Mouse (Mus musculus) heart, postnatal 14 days (tissue): ENCODE measurements around the gene Tfrc. TPM values are rescaled to one million over a fixed set of nuclear protein-coding genes. Genes with fewer than 3 reads are reported as not detected.
A peak's percentile ranks its signal among the peaks of the same experiment; 100 is the strongest.

Source experiments
- DNase-seq, 2 experiments: peaks; one replicate each; pipeline ENCODE4 v3.0.0; 2021 to 2022
- intact Hi-C: fragments of 180-260 bp; cut with DNase I; formaldehyde crosslinking; loops from one replicate; pipeline ENCODE4 v1.15.1; 2025
- total RNA-seq, 2 experiments: library from RNA; stranded (reverse); gene quantifications; 2 replicates each; pipeline ENCODE4 v1.2.3; 2021

The Tfrc gene
- total RNA-seq, 2 experiments from 2014 or later: 273 to 386 TPM

GRCm38 (mm10) chr16:32666671-32667551, 58.2 kb downstream of the Tfrc start:
- no peak for DNase-seq

DNA sequence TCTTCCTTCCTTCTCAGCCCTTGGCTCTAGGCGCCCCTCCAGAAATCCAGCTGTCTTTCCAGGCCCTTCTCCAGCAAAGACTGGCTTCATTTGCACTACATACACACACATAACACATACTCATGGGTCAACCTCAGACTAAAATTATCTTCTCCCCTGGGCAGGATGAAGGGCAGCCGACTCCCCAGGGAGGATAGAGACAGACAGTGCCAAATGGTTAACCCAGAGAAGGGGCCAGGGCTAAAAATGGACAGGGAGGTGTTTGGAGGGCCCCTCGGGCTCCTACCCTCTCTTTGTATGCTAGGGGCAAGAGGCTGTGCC, 58.8 kb downstream of the Tfrc start:
- intact Hi-C loops: no loop called here

More at GRCm38 (mm10) chr16:32666671-32667551, 58.2 kb downstream of the Tfrc start:
- intact Hi-C loops: no loop called here

DNA sequence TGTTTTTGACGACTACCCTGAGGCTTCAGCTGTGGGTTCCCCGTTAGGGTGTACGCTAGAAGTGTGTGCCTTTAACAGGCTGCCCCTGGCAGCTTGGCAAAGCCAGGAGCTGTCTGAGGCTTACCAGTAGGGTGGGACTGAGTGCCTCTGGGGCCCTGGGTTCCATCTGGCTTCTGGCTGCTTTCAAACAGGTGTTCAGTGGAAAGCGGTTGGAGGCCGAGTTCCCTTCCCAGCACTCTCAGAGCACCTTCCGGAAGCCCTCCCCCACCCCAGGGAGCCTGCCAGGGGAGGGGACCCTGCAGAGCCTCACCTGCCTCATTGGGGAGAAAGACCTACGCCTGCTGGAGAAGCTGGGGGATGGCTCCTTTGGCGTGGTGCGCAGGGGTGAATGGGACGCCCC, 59.3 kb downstream of the Tfrc start:
- DNase-seq: no peak
- intact Hi-C loops: no loop called here

More for the DNA sequence above, 58.8 kb downstream of the Tfrc start:
- peak in 1 of 2 experiments; percentile 51 for DNase-seq

GRCm38 (mm10) chr16:32668472-32668871, 59.8 kb downstream of the Tfrc start:
- no peak for DNase-seq
- intact Hi-C loops: no loop called here

- intact Hi-C loops: no loop called here
- DNase-seq: no peak
These were observed 60.5 kb downstream of the Tfrc start for GRCm38 (mm10) chr16:32669243-32669642.

GRCm38 (mm10) chr16:32670354-32671124, 61.8 kb downstream of the Tfrc start:
- no peak for DNase-seq
- intact Hi-C loops: no loop called here

GRCm38 (mm10) chr16:32671206-32671887, 62.6 kb downstream of the Tfrc start:
- intact Hi-C loops: no loop called here
- no peak for DNase-seq

- no peak for DNase-seq
- intact Hi-C loops: no loop called here
These were observed 63.5 kb downstream of the Tfrc start for GRCm38 (mm10) chr16:32672250-32672649.

GRCm38 (mm10) chr16:32672861-32673560, 64.3 kb downstream of the Tfrc start:
- intact Hi-C loops: no loop called here
- DNase-seq: peak in 1 of 2 experiments; percentile 34

DNA sequence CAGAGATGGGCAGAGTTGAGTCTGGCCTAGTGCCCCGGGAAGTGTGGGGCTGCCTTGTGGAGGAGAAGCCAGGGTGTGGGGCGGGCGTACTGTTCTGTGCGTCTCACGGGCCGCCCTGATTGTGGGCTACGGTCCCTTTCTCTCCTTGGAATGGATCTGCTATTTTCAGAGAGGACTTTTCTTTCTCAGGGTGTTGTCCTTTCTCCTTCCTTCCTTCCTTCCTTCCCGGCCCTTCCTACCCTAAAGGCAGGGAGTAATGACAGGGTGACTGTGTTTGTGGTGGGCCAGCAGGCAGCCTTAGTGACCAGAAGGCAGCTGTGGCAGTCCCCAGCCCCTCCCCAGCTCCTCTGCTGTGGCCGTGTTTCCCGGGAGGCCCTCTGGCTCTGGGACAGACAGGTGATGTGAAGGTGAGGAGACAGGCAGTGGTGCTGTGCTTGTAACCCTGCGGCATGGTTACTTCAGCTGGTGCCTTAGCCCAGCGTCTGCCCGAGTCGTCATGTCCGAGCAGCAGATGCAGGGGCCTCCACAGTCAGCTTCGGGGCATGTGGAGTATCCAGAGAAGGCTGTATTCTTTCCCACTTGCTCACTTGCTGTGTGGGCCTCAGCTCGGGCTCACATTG, 65.5 kb downstream of the Tfrc start:
- DNase-seq: no peak
- intact Hi-C loops: no loop called here

DNA sequence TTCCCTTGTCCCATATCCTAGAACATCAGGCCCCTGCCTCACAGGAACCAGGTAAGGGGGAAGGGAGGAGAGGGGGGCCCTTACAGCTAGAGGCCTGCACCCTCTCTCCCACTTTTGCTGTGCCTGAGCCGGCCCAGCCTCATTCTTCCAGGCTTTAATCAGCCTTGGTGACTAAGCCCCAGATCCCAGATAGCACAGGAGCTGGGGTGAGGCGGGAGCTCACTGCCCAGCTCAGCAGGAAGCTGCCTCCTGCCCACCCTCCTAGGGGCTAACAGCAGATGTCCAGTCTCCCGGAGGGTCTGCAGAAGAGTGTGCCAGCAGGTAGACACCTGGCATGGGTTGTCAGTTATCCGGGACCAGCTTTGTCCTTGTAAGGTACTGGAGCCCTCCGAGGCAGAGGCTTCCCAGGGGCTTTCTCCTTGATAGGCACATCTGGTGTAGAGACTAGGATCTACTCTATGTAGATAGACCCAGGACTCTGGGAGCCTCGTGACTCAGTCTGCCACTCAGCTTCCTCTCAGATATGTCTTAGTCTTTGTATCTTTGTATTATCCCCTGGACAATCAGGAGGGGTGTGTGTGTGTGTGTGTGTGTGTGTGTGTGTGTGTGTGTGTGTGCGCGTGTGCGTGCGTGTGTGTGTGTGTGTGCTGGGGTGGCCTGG, 68.5 kb downstream of the Tfrc start:
- no peak for DNase-seq
- intact Hi-C loops: no loop called here

DNA sequence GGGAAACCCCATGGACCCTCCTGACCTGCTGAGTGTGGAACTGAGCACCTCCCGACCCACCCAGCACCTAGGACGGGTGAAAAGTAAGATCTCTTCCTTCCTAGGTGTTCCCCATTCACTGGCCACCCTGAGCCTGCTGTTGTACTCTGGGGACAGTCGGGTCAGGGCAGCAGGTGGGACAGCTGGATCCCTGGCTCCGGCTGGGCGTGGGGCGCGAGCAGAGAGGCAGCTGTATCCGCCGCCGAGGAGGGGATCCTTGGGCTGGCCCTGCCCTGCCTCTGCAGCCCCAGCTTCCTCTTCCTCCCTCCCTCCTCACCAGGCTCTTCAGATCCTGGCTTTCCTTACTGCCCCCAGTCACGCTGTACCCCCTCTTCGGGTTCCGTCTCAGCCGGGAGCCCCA, 69.2 kb downstream of the Tfrc start:
- DNase-seq: no peak
- intact Hi-C loops: no loop called here

- intact Hi-C loops: no loop called here
- DNase-seq: no peak
These were observed 70.1 kb downstream of the Tfrc start for GRCm38 (mm10) chr16:32678812-32679211.

GRCm38 (mm10) chr16:32679976-32680375, 71.3 kb downstream of the Tfrc start:
- no peak for DNase-seq
- intact Hi-C loops: no loop called here

GRCm38 (mm10) chr16:32680806-32681205, 72.1 kb downstream of the Tfrc start:
- intact Hi-C loops: no loop called here
- no peak for DNase-seq

GRCm38 (mm10) chr16:32682194-32682593, 73.5 kb downstream of the Tfrc start:
- intact Hi-C loops: loop anchor here (1.0 to 2.0 kb wide), 3 partner anchors 23 to 175 kb away; no protein-coding TSS in a partner anchor
- DNase-seq: peak; percentile 78 to 91
